Mouse (Mus musculus) midbrain, embryonic 11.5 days (tissue): ENCODE data around the gene Wdr11. TPM values are rescaled to one million over a fixed set of nuclear protein-coding genes. Genes with fewer than 3 reads are reported as not detected.
A peak's percentile ranks its signal among the peaks of the same experiment; 100 is the strongest.

Experiments
- ATAC-seq: fragments of 200-750 bp; cut with Nextera tagmentation; 2 replicates; pipeline ENCODE4 v1.8.0; 2017; ENCODE audit warnings: moderate TSS enrichment, moderate library complexity; ENCODE audit not compliant: low FRiP score
- DNase-seq: peaks from one replicate; pipeline ENCODE4 v3.0.0; 2015; ENCODE audit warnings: low spot score; ENCODE audit errors: missing footprints
- H3K27ac ChIP-seq: fragments of 300-500 bp; sonication (generic); 2 replicates; pipeline ENCODE4 v1.5.1; 2014; ENCODE audit warnings: low read depth, low read length
- H3K27me3 ChIP-seq: fragments of 300-500 bp; sonication (generic); 2 replicates; pipeline ENCODE4 v1.6.1; 2014; ENCODE audit warnings: mild to moderate bottlenecking, low read length, moderate library complexity, mixed read lengths; ENCODE audit not compliant: control insufficient read depth, insufficient read depth
- H3K36me3 ChIP-seq: fragments of 300-500 bp; sonication (generic); 2 replicates; pipeline ENCODE4 v1.6.1; 2014; ENCODE audit warnings: mild to moderate bottlenecking, low read length, moderate library complexity, mixed read lengths; ENCODE audit not compliant: control insufficient read depth, insufficient read depth
- H3K4me1 ChIP-seq: fragments of 300-500 bp; sonication (generic); 2 replicates; pipeline ENCODE4 v1.6.1; 2014; ENCODE audit warnings: low read length; ENCODE audit not compliant: control insufficient read depth, insufficient read depth
- H3K4me2 ChIP-seq: fragments of 300-500 bp; sonication (generic); 2 replicates; pipeline ENCODE4 v1.6.1; 2014; ENCODE audit warnings: mild to moderate bottlenecking, moderate library complexity
- H3K4me3 ChIP-seq: fragments of 300-500 bp; sonication (generic); 2 replicates; pipeline ENCODE4 v1.5.1; 2014; ENCODE audit warnings: low read depth, low read length
- H3K9ac ChIP-seq: fragments of 300-500 bp; sonication (generic); 2 replicates; pipeline ENCODE4 v1.6.1; 2014; ENCODE audit warnings: low read length
- H3K9me3 ChIP-seq: fragments of 300-500 bp; sonication (generic); 2 replicates; pipeline ENCODE4 v1.6.1; 2016; ENCODE audit warnings: low read length; ENCODE audit not compliant: control insufficient read depth
- WGBS: fragments of 180-500 bp; shearing (Covaris S2); extraction: QIAGEN DNeasy Blood & Tissue Kit; methylation state at CpG from one replicate; pipeline ENCODE4 v1.1.7; 2014; 5-methylcytosine and 5-hydroxymethylcytosine counted together
- polyA plus RNA-seq: library from polyadenylated mRNA; unstranded; fragments of >200 nt; fragmentation: Nextera tagmentation; extraction: Ambion mirVana; gene quantifications from 2 replicates; pipeline ENCODE4 v1.2.1, GENCODE M21; 2014

Wdr11 gene
- 37.6 and 39.9 TPM in 2 replicates for polyA plus RNA-seq

GRCm38 (mm10) chr7:129591371-129592131 lies at the start of gene Wdr11:
Wdr11 (plus strand) TSS chr7:129591863.
- peak within 1 kb of the TSS; percentile 68 for H3K4me2 ChIP-seq
- peak within 1 kb of the TSS; percentile 83 for H3K4me3 ChIP-seq
- 4% methylated on average over 37 of the region's 37 CpGs for WGBS
- peak within 1 kb of the TSS; percentile 84 for H3K27ac ChIP-seq
- DNase-seq (peak; percentile 97), ATAC-seq (peak; percentile 90)
- H3K27me3 ChIP-seq, result no peaks in the 10 kb centered on the region; the same call in 1 of the 2 replicates
- no peaks in the 10 kb centered on the region for H3K9me3 ChIP-seq
- H3K9ac ChIP-seq, result peak within 1 kb of the TSS; percentile 94
- H3K36me3 ChIP-seq, result 0 out of 2 replicates have a peak, but pooled peaks cover 2% of the 10 kb centered on the region
- no peaks in the 10 kb centered on the region for H3K4me1 ChIP-seq

- WGBS, result 88% methylated on average over 1 of the region's 1 CpGs
- Histone ChIP-seq H3K4me2 (no peak overlapping the region), H3K4me3 (no peak overlapping the region), H3K9me3 (no peaks in the 10 kb centered on the region), H3K27ac (no peak overlapping the region), H3K9ac (no peak overlapping the region), H3K27me3 (no peaks in the 10 kb centered on the region), H3K36me3 (no peaks in the 10 kb centered on the region), H3K4me1 (peaks cover 15% of the 10 kb centered on the region)
- ATAC-seq (no peak), DNase-seq (no peak)
Observed at GRCm38 (mm10) chr7:129567541-129567940, 24.1 kb upstream of the Wdr11 start.

- no peaks in the 10 kb centered on the region for H3K36me3 ChIP-seq
- ATAC-seq (peak; percentile 78), DNase-seq (peak; percentile 88)
- H3K4me1 ChIP-seq, result peaks cover 15% of the 10 kb centered on the region
- H3K4me3 ChIP-seq, result no peak overlapping the region
- no peak overlapping the region for H3K9ac ChIP-seq
- no peak overlapping the region for H3K27ac ChIP-seq
- no peaks in the 10 kb centered on the region for H3K27me3 ChIP-seq
- no peak overlapping the region for H3K4me2 ChIP-seq
- 8% methylated on average over 2 of the region's 2 CpGs for whole genome bisulfite sequencing
- H3K9me3 ChIP-seq, result no peaks in the 10 kb centered on the region
Observed at GRCm38 (mm10) chr7:129568338-129568737, 23.3 kb upstream of the Wdr11 start.

GRCm38 (mm10) chr7:129574471-129574870 lies 17.2 kb upstream of the Wdr11 start:
- H3K4me3 ChIP-seq, result no peak overlapping the region
- no peaks in the 10 kb centered on the region for H3K9me3 ChIP-seq
- H3K4me1 ChIP-seq, result no peaks in the 10 kb centered on the region
- H3K36me3 ChIP-seq, result no peaks in the 10 kb centered on the region
- no peak overlapping the region for H3K4me2 ChIP-seq
- no peak overlapping the region for H3K27ac ChIP-seq
- no peak for DNase-seq
- WGBS, result 80% methylated on average over 4 of the region's 4 CpGs
- H3K9ac ChIP-seq, result no peak overlapping the region
- H3K27me3 ChIP-seq, result no peaks in the 10 kb centered on the region
- no peak for ATAC-seq

- no peak for DNase-seq
- no peaks in the 10 kb centered on the region for H3K27me3 ChIP-seq
- ATAC-seq, result no peak
- no peaks in the 10 kb centered on the region for H3K36me3 ChIP-seq
- WGBS, result 30% methylated on average over 7 of the region's 7 CpGs
- no peak overlapping the region for H3K4me3 ChIP-seq
- no peaks in the 10 kb centered on the region for H3K4me1 ChIP-seq
- no peak overlapping the region for H3K27ac ChIP-seq
- H3K9ac ChIP-seq, result no peak overlapping the region
- H3K4me2 ChIP-seq, result no peak overlapping the region
- no peaks in the 10 kb centered on the region for H3K9me3 ChIP-seq
Observed at GRCm38 (mm10) chr7:129575110-129575784, 16.4 kb upstream of the Wdr11 start.

- ATAC-seq (0 out of 2 replicates have a peak, but pooled peaks have one; percentile 30), DNase-seq (peak; percentile 92)
- Histone ChIP-seq H3K9me3 (no peaks in the 10 kb centered on the region), H3K36me3 (0 out of 2 replicates have a peak, but pooled peaks cover 2% of the 10 kb centered on the region), H3K4me2 (peak overlapping the region; percentile 68), H3K4me1 (no peaks in the 10 kb centered on the region), H3K9ac (peak overlapping the region; percentile 94), H3K27me3 (no peaks in the 10 kb centered on the region; the same call in 1 of the 2 replicates), H3K4me3 (peak overlapping the region; percentile 83), H3K27ac (peak overlapping the region; percentile 84)
- under 1% methylated on average over 13 of the region's 13 CpGs for WGBS
Observed at GRCm38 (mm10) chr7:129592132-129592745, 576 bp downstream of the Wdr11 start.

GRCm38 (mm10) chr7:129597186-129597585 lies 5.5 kb downstream of the Wdr11 start:
- H3K36me3 ChIP-seq, result peaks cover 4% of the 10 kb centered on the region; the same call in 1 of the 2 replicates
- ATAC-seq (no peak), DNase-seq (peak; percentile 57)
- no peak overlapping the region for H3K4me3 ChIP-seq
- H3K9me3 ChIP-seq, result no peaks in the 10 kb centered on the region
- no peaks in the 10 kb centered on the region for H3K27me3 ChIP-seq
- no peak overlapping the region for H3K27ac ChIP-seq
- H3K4me2 ChIP-seq, result no peak overlapping the region
- WGBS, result 96% methylated on average over 2 of the region's 2 CpGs
- H3K4me1 ChIP-seq, result no peaks in the 10 kb centered on the region
- no peak overlapping the region for H3K9ac ChIP-seq

- ATAC-seq (no peak), DNase-seq (peak; percentile 51)
- 92% methylated on average over 8 of the region's 8 CpGs for WGBS
- Histone ChIP-seq H3K4me3 (no peak overlapping the region), H3K4me2 (no peak overlapping the region), H3K9me3 (no peaks in the 10 kb centered on the region), H3K27me3 (no peaks in the 10 kb centered on the region), H3K27ac (no peak overlapping the region), H3K9ac (no peak overlapping the region), H3K4me1 (no peaks in the 10 kb centered on the region), H3K36me3 (peaks cover 16% of the 10 kb centered on the region)
Observed at GRCm38 (mm10) chr7:129606291-129606690, 14.6 kb downstream of the Wdr11 start.

- Histone ChIP-seq H3K4me2 (no peak overlapping the region), H3K27ac (no peak overlapping the region), H3K9me3 (no peaks in the 10 kb centered on the region), H3K27me3 (no peaks in the 10 kb centered on the region), H3K4me3 (no peak overlapping the region), H3K36me3 (peaks cover 8% of the 10 kb centered on the region), H3K9ac (no peak overlapping the region), H3K4me1 (no peaks in the 10 kb centered on the region)
- DNase-seq (no peak), ATAC-seq (no peak)
- 97% methylated on average over 5 of the region's 5 CpGs for WGBS
Observed at GRCm38 (mm10) chr7:129621141-129621540, 29.5 kb downstream of the Wdr11 start.
